Mouse (Mus musculus) neural tube, embryonic 15.5 days (tissue): Measurements from ENCODE around the gene Ccdc50. TPM values are rescaled to one million over a fixed set of nuclear protein-coding genes. Genes with fewer than 3 reads are reported as not detected.

Experiments
- ATAC-seq: fragments of 200-750 bp; cut with Nextera tagmentation; 2 replicates; pipeline ENCODE4 v1.8.0; 2017; ENCODE audit warnings: mild to moderate bottlenecking, moderate TSS enrichment, moderate library complexity; ENCODE audit not compliant: low FRiP score
- H3K27ac ChIP-seq: fragments of 300-500 bp; sonication (generic); replicated peaks from 2 replicates; pipeline ENCODE4 v1.5.1; 2015; ENCODE audit warnings: mild to moderate bottlenecking, inconsistent platforms
- H3K27me3 ChIP-seq: fragments of 300-500 bp; sonication (generic); replicated peaks from 2 replicates; pipeline ENCODE4 v1.6.1; 2015; ENCODE audit warnings: inconsistent platforms
- H3K36me3 ChIP-seq: fragments of 300-500 bp; sonication (generic); 2 replicates; pipeline ENCODE4 v1.6.1; 2015; ENCODE audit warnings: inconsistent platforms
- H3K4me1 ChIP-seq: fragments of 300-500 bp; sonication (generic); 2 replicates; pipeline ENCODE4 v1.6.1; 2015; ENCODE audit warnings: inconsistent platforms
- H3K4me2 ChIP-seq: fragments of 300-500 bp; sonication (generic); 2 replicates; pipeline ENCODE4 v1.6.1; 2015; ENCODE audit warnings: inconsistent platforms, mild to moderate bottlenecking, moderate library complexity
- H3K4me3 ChIP-seq: fragments of 300-500 bp; sonication (generic); replicated peaks from 2 replicates; pipeline ENCODE4 v1.5.1; 2015; ENCODE audit warnings: mild to moderate bottlenecking, inconsistent platforms
- H3K9ac ChIP-seq: fragments of 300-500 bp; sonication (generic); replicated peaks from 2 replicates; pipeline ENCODE4 v1.6.1; 2015; ENCODE audit warnings: mild to moderate bottlenecking, inconsistent platforms
- H3K9me3 ChIP-seq: fragments of 300-500 bp; sonication (generic); replicated peaks from 2 replicates; pipeline ENCODE4 v1.6.1; 2016; ENCODE audit warnings: inconsistent platforms
- WGBS: fragments of 180-500 bp; shearing (Covaris S2); methylation state at CpG from one replicate; pipeline ENCODE4 v1.1.7; 2015; ENCODE audit warnings: mixed read lengths; 5-methylcytosine and 5-hydroxymethylcytosine counted together
- polyA plus RNA-seq: library from polyadenylated mRNA; unstranded; fragments of >200 nt; fragmentation: Nextera tagmentation; extraction: Ambion mirVana; gene quantifications from 2 replicates; pipeline ENCODE4 v1.2.1, GENCODE M21; 2015

Ccdc50 gene
- polyA plus RNA-seq, 1 experiment from 2014 or later = 38.4 TPM

GRCm38 (mm10) chr16:27453823-27454222 is 65.2 kb downstream of the Ccdc50 start:
- no peak overlapping the region for H3K4me3 ChIP-seq
- no peaks in the 10 kb centered on the region for H3K27me3 ChIP-seq
- H3K9ac ChIP-seq = no peak overlapping the region
- 58% methylated on average over 2 of the region's 2 CpGs for WGBS
- H3K36me3 ChIP-seq = peaks cover 7% of the 10 kb centered on the region; the same call in 1 of the 2 replicates
- no peak for ATAC-seq
- no peaks in the 10 kb centered on the region for H3K4me1 ChIP-seq
- H3K4me2 ChIP-seq = no peak overlapping the region
- H3K27ac ChIP-seq = no peak overlapping the region
- no peaks in the 10 kb centered on the region for H3K9me3 ChIP-seq

- Histone ChIP-seq H3K9ac (no peak overlapping the region), H3K36me3 (no peaks in the 10 kb centered on the region), H3K27ac (no peak overlapping the region), H3K27me3 (no peaks in the 10 kb centered on the region), H3K4me1 (no peaks in the 10 kb centered on the region), H3K9me3 (no peaks in the 10 kb centered on the region), H3K4me3 (no peak overlapping the region), H3K4me2 (no peak overlapping the region)
- WGBS = 20% methylated on average over 4 of the region's 4 CpGs
- ATAC-seq = peak; percentile 65
These were observed 68.6 kb downstream of the Ccdc50 start for GRCm38 (mm10) chr16:27457273-27457672.

GRCm38 (mm10) chr16:27468731-27469130 is 80.1 kb downstream of the Ccdc50 start:
- ATAC-seq = peak; percentile 59; the same call in 1 of the 2 replicates
- Histone ChIP-seq H3K36me3 (no peaks in the 10 kb centered on the region), H3K4me3 (no peak overlapping the region), H3K27me3 (no peaks in the 10 kb centered on the region), H3K27ac (no peak overlapping the region), H3K4me2 (no peak overlapping the region), H3K9me3 (no peaks in the 10 kb centered on the region), H3K9ac (no peak overlapping the region), H3K4me1 (peaks cover 4% of the 10 kb centered on the region; the same call in 1 of the 2 replicates)
- 24% methylated on average over 5 of the region's 5 CpGs for WGBS

GRCm38 (mm10) chr16:27471389-27471788 is 82.7 kb downstream of the Ccdc50 start:
- no peak for ATAC-seq

GRCm38 (mm10) chr16:27483834-27484233 is 95.2 kb downstream of the Ccdc50 start:
- H3K27ac ChIP-seq = no peak overlapping the region
- H3K9ac ChIP-seq = no peak overlapping the region
- no peaks in the 10 kb centered on the region for H3K27me3 ChIP-seq
- no peak overlapping the region for H3K4me3 ChIP-seq
- no peak for ATAC-seq
- H3K4me2 ChIP-seq = no peak overlapping the region
- no peaks in the 10 kb centered on the region for H3K36me3 ChIP-seq
- no peaks in the 10 kb centered on the region for H3K4me1 ChIP-seq
- no peaks in the 10 kb centered on the region for H3K9me3 ChIP-seq
- 59% methylated on average over 1 of the region's 1 CpGs for WGBS

More at GRCm38 (mm10) chr16:27471389-27471788, 82.7 kb downstream of the Ccdc50 start:
- no peaks in the 10 kb centered on the region for H3K27me3 ChIP-seq
- no peak overlapping the region for H3K9ac ChIP-seq
- no peak overlapping the region for H3K4me2 ChIP-seq
- no peaks in the 10 kb centered on the region for H3K36me3 ChIP-seq
- 79% methylated on average over 6 of the region's 6 CpGs for WGBS
- no peaks in the 10 kb centered on the region for H3K9me3 ChIP-seq
- no peak overlapping the region for H3K4me3 ChIP-seq
- peaks cover 4% of the 10 kb centered on the region; the same call in 1 of the 2 replicates for H3K4me1 ChIP-seq
- H3K27ac ChIP-seq = no peak overlapping the region

Other genes starting within 250 kb of the Ccdc50 start
- 0.24 and 0.37 TPM in 2 replicates for gene Ostn, start 81.4 kb upstream of the Ccdc50 start, polyA plus RNA-seq
- 27.0 and 35.1 TPM in 2 replicates for gene Uts2b, start 18.6 kb upstream of the Ccdc50 start, polyA plus RNA-seq